Mouse (Mus musculus): Measurements from ENCODE around the gene Slc4a1.
"Not testable (repeated sequence)": the region's sequence is repeated elsewhere in the genome, so short reads cannot be mapped to it uniquely, and the experiment has no call there.

Gene Slc4a1

DNA sequence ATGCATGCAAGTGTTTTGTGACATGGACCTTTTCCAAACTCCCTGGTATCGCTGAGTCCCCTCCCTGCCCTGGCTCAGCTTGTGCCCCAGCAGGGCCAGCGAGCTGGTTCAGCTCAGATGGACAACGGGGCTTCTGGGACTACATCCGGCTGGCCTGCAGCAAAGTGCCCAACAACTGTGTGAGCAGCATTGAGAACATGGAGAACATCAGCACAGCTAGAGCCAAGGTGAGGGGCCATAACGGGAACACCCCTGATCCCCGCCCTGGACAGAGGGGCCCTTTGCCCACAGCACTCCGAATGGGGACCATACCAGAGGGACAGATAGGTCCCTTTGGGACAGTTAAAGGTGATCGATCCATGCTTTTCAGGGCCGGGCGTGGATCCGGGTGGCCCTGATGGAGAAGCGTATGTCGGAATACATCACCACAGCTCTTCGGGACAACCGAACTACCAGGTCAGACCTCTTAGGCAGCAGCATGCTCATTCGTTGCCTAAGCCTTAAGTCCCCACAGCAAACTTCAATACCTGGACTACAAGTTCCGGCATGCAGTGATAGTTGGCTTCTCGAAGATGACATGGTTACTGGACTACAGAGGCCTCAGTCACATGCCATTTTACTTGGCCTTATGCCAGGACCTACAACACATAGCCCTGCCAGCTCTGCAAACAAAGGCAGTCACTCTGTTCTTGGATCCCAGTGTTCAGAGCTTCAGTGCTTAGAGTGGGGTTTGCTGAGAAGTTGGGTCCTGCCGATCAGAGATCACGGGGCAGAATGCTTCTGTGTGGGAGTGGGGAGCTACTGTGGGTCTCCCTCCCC, 32.2 kb upstream of the Slc4a1 start:
- DNase-seq: no peak

DNA sequence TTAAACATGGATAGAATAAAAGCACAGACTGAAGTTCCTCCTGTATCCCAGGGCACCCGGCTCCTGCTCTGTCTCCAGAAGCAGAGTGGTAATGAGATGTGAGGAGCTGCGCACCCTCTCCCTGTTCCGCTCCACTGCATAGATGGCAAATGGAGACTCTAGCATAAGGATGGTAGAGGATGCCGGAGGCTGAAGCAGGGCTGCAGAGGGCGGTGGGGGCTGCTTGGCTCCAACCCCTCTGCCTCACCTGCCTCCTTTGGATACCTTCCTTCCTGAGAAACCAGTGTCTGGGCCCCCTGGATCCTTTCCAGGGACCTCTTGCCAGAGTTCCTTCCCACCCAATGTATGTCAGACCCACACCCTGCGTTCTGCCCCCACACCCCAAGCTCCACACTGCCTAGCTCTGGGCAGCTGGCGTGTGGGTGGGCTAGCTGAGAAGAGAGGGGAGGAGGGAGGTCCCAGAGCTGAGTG, 30.7 kb upstream of the Slc4a1 start:
- DNase-seq: no peak

DNA sequence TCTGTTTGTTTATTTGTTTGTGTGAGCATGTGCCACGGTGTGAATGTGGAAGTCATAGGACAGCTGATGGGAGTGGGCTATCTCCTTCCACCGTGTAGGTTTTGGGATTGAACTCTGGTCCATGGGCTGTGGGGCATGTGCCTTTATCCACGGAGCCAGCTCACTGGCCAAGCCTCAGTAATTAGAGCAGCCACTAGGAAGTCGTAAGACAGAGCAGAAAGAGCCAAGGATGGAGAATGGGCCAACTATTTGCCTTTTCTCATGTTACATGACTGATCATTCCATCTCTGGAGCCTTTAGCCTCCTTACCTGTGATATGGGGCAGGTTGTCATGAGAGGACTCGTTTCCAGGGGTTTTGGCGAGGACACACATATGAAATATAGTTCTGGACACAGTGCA, 30.3 kb upstream of the Slc4a1 start:
- no peak for DNase-seq

DNA sequence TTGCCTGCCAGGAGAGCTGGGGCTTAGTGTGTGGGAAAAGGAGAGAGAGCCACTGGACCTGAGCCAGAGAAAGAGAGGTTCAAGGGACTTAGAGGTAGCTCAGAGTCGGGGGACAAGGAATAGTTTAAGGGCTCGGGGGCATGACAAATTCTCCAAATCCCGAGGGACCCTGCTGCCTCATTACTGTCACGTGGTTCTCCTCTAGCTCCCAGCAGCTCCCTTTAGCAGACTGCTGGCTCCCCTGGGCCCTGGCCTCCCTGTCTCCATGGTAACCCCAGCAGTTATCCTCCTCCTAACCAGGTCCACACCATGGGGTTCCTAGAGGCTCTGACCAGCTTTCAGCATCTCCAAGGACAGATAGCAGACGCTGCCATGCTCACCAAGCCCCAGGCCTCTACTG, 29.2 kb upstream of the Slc4a1 start:
- no peak for DNase-seq

DNA sequence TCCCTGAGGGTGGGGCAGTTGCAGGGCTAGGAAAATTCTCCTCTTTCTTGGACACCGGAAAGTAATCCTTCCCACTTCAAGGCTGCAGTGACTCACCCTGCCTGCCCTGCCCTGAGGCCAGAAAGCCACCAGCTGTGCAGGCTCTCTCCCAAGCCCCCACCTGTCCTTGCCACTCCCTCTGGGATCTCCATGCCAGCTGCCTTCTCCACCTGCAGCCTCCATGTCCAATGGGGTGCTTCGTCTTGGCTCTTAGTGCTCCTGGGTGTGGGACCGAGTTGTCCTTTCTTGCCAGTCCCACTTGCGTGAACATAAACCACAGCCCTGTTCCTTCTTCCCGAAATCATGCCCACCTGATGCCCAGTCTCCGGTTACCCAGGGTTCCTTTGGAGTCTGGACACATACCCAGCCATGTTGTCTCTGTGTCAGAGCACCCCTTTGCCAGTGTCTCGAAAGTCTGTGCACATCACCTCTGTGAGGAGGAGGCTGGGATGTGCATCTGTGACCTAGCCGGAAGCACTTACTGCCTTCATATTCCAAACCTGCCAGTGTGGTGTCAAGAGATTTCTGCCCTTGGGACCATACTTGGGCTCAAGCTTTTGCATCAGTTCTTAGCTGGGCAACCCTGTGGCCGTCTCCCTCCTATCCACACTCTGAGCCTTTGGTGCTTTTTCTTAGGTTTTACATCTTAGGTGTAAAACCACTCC, 28.6 kb upstream of the Slc4a1 start:
- no peak for DNase-seq

DNA sequence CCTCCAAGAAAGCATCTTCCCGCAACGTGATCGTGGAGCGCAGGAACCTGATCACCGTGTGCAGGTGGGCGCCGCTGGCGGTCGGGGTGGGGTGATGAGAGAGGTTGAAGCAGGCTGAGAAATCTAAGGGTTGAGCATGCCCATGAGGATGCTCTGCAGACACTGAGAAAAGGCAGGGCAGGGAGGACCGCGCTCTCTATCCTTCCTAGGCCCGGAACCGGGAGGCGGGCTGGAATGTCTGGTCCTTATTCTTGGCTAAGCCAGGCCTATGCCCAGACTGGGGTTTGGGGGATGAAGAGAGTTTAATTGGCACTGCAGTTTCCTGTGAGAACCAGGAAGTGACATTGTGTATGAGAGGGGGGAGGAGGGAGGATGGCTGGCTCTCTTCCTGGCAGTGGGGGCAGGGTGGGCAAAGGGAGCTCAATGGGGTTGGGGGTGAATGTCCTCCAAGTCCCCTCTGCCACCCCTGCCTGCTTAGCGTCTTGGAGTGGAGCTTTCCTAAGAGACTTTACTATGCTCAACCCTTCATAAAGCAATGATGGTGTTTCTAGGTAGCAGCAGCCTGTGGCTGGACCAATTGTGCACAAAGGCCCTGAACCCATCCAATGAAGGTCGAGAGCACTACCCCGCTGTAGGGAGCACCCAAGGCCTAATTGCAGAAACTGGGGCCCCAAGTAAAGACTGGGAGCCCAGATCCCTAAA, 27.9 kb upstream of the Slc4a1 start:
- peak in 1 of 2 experiments; percentile 21 for DNase-seq

DNA sequence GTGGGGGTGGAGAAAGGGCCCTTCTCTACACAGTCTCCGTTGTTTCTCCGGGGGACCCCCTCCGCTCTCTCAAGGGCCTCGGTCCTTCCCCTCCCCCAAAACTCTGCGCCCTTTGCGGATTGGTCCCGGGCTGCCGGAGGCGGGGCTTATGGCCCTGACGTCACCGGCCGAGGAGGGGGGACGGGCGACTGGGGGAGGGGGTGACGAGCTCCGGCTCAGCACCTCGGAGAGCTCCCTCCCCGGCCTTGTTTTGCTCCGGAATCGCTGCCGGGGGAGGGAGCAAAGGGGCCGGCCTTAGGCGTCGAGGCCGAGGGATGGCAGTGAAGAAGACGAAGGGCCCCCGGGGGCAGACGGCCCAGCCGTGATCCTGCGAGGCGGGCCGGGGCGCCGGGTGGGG, 27.2 kb upstream of the Slc4a1 start, which contains the start of gene Rundc3a:
TSS of gene Rundc3a (plus strand) at position 166 of the 397 bp plus-strand sequence.
- DNase-seq: peak; percentile 86 to 88

DNA sequence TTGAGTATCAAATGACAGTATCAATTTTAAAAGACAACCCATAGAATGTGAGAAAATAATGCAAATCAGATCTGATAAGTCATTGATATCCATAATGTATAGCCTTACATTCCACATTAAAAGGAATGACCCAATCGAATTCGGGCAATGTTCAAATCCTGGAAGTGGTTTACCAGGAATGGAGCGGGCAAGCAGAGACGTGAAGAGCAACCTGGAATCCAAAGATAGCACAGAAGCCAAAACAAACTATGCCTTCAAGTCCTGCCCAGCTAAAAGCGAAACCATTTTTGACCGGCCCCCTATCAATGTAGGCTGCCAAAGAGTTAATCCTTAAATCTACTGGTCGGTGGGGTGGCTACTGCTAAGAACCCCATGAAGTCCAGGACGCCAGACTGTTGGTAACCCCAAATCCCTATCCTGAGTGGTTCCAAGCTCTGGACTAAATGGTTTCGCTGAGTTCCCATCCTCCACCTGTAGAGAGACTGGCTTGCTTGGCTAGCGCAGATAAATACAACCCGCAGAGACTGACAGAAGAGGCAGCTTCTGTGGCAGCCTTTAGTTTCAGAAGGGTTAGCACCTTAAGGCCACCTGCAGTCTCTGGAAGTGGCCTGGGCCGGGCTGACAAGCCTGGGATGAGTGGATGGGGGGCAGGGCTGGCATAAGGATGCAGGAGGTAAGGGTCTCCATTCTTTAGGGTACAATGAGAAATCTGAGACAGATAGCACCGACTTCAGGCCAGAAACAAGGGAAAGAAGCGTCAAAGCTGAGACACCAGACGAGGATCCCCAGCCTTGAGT, 26.6 kb upstream of the Slc4a1 start:
- no peak for DNase-seq

DNA sequence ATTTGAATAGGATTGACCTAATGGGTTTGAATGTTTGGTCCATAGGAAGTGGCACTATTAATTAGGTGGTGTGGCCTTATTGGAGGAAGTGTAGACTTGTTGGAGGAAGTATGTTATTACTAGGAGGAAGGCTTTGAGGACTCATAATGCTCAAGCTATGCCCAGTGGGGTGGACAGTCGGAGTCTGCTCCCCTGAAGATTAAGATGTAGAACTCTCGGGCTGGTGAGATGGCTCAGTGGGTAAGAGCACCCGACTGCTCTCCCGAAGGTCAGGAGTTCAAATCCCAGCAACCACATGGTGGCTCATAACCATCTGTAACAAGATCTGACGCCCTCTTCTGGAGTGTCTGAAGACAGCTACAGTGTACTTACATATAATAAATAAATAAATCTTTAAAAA, 23.4 kb upstream of the Slc4a1 start:
- not testable (repeated sequence) for DNase-seq

DNA sequence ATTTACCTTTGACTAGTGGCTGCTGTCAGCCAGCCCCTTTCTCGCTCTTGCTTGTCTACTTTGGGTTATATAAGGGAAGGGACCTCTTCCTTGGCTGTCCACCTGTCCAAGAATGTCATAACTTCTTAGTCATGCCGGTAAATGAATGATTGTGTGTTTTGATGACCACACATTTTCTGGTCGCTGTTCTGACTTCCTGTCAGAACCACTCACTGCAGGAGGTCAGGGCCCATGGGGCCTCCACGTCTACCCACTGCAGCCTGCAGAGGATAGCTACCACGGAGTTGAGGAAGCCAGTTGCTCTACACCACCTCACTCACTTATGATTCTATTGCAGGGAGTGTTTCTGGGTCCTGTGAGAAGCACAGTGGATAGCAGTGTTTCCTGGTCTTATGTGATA, 20.1 kb upstream of the Slc4a1 start:
- DNase-seq: no peak

DNA sequence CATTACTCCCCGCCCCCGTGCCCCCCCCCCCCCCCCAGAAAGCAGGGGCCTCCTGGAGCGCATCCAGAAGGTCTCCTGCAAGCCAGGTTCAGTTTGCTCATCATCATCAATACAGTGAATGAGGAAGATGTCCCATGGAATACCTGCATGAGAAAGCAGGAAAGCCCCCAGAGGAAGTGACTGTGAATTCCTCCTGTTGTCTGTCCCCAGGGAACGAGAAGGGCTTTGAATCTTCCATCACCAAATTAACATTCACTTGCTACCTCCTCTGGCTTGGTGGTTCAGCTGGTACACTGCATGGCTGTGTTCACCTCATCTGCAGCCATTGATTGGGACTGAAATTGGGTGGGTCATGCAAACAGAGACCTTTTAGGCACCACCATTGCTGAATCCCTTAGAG, 19.1 kb upstream of the Slc4a1 start:
- no peak for DNase-seq

DNA sequence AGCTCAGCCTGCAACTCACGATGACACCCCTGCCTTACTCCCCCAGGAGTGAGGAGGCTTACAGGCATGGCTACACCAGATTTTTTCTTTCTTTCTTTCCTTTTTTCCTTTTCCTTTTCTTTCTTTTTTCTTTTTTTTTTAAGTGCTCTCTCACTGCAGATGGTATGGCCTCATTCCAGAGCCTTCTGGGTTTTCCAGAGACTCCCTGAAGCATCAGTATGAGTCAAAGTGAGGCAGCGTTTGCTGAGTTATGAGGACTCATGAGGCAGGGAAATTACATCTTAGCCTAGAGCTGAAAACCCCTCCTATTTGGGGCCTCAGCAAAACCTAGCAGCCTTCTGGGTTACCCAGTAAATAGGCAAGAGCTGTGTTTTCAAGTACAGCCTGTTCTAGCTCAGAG, 18.4 kb upstream of the Slc4a1 start:
- DNase-seq: no peak

DNA sequence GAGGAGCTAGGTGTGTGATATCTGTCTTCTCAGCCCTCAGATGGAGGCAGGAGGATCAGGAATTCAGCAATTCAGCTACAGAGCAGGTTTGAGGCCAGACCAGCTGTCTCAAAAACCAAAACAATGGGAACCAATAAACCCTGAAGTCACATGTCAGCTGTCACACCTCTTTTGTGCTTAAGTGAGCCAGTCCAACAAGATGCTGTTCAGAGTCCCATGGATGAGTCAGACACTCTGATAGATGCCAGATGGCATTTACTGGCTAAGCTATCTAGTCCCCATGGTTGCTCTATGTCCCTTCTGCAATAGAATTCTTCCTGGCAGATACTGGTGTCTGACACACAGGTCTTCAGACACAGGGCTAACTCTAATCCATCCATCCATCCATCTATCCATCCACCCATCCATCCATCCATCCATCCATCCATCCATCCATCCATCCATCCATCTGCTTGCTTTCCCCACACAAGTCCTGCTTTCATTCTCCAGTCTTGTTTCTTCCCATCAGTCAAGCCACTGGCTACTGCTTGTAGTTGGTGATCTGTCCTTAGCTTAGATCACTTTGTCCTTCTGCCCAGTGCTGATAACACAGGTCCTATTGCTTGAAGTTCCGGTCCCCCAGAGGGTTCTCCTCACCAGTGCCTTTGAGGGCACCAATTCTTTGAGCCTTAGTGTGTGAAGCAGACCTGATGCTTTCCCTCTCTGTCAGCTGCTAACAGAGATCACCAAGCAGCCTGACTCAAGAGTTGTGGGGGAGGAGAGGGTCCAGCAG, 17.5 kb upstream of the Slc4a1 start:
- DNase-seq: no peak

DNA sequence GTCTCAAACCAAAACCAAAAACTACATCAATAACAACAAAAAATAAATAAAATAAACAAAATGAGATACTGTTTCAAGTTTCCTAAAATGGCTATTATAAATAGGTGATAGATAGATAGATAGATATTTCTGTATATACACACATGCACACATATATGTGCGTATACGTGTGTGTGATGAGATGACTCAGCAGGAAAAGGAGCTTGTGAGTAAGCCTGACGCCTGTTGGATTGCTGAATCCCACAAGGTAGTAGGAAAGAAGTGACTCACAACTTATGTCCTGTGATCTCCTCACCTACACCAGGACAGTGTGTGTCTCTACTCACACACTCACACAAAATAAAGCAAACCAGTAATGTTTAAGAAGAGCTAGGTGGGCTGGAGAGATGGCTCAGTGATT, 16.8 kb upstream of the Slc4a1 start:
- no peak for DNase-seq

DNA sequence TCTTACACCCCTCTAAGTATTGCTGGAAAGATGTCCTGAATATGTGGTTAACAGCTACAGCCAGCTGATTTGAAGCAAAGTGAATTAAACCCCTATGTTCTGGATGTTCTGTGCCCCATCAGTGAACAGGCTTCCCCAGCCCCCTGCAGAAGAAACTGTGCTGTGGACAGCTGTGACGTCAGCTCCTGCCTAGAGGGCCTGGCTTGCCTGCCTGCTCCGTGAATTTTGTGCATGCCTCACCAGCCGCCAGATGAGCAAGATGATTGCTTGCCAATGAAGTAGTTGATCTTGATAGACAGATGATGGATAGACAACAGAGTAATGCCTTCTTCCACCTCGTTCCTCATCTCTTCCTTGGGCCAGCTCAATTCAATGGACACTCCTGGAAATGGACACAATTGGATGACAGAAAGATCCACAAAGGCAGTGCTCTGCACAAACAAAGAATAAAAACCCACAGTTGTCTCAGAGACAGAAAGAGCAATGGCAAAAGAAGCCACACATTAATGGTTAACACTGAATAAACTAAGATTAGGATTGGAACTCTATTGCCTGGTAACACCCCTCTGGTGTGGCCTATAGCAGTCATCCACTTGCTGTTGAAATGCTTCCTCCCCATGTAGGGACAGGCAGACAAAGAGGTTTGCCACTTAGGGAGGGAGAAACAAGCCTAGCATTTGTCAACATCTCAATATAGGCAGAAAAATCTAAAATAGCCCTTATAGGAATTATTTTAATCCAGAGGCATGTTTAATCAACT, 15.5 kb upstream of the Slc4a1 start:
- no peak for DNase-seq

DNA sequence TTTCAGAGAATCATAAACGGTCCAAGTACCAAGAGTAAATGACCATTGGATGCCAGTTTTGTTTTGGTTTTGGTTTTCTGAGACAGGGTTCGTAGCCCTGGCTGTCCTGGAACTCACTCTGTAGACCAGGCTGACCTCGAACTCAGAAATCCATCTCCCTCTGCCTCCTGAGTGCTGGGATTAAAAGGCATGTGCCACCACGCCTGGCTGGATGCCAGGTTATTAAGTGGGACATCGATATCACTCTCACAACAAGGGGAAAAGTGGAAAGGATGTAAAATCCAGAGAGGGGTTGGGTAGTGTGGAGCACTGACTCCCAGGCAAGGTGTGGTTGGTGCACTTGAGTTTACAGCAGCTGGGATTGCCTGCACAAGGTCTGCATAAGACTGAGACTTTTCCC, 14.1 kb upstream of the Slc4a1 start:
- no peak for DNase-seq

DNA sequence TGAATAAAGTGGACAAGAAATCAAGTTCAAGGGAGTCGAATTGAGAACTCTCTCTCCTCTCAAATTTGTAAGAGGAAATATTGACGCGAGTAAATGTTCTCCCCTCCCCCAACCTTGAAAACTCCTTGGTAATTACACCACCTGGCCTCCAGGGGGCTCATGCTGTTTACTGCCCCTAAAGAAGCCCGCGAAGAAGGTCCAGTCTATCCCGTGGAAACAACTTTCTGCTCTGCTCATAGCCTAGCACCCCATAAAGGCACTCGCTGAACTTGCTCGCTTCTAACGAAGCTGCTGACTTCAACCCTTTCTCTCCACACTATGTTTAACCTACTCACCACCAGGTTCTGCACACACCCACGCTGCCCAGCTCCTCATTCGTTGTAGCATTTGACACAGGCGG, 11.2 kb upstream of the Slc4a1 start:
- DNase-seq: no peak

DNA sequence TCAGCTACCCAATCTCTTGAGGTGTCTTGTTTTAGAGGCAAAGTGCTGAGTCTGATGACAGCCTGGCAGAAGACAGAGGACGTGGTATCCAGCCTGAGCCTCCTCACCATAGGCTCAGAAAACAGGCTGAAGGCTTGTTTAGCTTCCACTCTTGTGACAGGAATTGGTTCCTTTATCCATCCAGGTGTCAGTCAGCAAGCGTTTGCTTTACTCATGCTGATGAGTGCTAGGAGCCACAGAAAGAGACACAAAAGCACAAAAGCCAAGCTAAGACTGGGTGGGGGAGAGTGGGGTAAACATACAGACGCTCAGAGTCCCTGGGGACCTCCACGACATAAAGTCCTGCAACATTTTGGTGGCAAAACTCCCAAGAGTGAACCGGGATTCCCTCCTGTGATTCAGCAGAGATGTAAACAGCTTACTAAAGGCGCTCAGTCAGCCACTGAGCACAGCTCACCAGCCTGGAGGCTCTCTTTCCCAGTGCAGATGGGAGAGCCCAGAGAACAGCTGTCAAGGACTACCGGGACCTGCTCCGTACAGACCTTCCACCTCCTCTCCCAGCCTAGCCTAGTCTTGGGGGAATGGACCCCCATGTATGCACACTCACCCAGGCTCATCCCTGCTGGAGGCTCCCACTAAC, 10.3 kb upstream of the Slc4a1 start:
- no peak for DNase-seq

DNA sequence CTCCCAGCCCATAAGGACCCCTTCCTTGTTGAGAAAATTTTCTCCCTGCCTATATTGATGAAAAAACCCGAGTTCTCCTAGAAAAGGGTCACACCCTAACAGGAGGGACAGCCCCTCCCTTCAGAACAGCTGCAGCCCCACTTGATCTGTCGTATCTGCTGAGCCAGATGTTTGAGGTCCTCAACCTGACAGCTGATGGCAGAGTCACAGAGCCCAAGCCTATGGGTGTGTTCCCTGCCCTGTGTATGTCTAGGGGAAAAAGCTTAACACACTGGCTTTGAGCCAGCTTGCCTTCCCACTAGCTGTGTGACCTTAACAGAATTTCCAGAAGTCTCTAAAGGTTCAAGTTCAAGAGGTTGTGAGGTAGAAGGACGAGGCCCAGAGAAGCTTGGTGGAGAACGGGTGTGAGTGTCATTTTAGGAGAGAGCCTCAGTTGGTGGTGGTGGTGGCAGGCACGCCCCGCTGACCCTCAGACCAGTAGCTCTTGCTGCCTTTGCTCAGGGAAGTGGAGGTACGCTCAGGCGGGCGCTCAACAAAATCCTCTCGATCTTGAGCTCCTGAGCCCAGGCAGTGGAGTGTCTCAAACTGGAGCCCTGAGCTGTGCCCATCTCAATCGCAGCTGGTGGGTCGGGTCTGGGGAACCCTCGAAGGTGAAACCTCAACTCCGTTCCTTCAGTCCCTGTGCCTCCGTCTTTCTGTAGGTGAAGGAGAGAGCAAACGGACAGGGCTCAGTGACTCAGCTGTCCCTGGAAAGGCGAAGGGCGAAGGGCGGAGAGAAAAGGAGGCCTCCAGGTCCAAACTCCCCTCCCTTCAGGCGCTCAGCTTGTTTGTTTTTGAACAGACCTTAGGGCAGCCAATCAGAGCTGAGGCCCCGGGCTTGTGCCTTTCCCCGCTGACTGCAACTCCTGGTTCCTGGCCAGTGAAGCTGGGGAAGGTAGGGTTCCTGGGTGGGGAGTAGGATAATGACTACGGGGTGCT, 9.5 kb upstream of the Slc4a1 start:
- no peak for DNase-seq
